Mouse (Mus musculus): ENCODE results near the gene Ecsit. TPM values are rescaled to one million over a fixed set of nuclear protein-coding genes. Genes with fewer than 3 reads are reported as not detected.

The Ecsit gene
- polyA plus RNA-seq (2012; rRNA removed), result 62.5 and 64.9 TPM in 2 replicates

DNA sequence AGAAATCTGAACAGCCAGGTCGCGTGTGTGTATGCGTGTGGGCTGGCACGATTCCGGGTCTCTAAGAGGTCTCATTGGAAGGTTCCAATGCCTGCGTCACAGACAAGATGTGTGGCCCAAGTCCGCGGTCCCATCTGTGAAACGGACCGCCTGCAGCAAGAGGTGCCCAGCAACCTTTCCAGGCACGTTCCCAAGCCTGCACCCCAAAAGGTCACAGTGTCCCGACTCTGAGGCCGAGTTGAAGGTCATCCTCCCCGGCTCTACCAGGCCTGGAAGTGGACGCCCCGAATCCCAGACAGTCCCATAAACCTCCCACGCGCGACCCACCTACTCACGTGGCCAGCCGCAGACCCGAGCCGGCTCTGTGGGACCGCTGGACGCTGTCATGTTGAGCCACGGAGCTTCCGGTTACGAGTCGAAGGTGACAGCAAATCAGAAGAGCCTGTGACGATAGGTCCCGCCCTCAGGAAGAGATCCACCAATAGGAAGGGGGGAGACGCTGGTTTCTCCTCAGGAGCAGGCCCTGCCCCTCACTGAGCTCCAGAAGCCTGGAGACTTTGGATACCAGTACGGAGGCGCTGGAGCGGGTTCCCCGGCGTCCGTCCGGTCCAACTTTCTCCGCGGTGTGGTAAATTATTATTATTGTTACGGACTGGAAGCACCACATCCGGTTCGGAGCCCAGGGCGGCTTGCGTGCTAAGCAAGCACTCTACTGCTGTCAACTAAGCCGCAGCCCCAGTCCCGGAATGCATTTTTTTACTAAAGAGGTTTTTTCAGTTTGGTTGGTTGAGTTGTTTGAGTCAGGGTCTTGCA is at the start of gene Ecsit:
Gene Ecsit, minus strand, starts transcription at position 417 of the 813 bp plus-strand sequence.
- DNase-seq (ENCODE audit: extremely low spot score in 1 of 2, low spot score in 1 of 2), result peak; percentile 96 to 98

DNA sequence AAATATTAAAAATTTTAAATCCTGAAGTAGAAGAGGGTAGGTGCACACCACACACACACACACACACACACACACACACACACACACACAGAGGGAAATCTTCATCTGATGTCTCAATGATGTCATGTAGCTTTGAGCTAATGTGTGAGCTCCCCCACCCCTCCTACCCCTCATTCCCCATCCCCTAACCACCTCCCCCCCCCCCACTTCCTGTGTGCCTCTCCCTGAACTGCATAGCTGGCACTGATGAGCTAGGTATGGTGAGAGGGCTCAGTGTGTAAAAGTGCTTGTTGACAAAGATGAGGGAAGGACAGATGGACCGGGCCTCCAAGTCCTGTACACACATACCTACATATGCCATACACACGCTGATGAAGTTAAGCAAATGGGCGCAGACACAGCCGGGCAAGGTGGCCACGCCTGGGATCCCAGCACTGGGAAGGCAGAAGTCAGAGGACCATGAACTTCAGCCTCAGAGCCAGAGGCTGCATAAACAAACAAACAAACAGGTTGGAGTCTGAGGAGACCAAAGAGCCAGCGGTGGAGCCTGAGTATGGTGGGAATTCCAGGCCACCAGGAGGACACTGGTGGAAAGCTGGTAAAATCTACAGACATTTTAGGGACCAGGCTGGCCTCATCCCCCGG is 49.1 kb upstream of the Ecsit start:
- DNase-seq (ENCODE audit: extremely low spot score in 1 of 2, low spot score in 1 of 2), result no peak

DNA sequence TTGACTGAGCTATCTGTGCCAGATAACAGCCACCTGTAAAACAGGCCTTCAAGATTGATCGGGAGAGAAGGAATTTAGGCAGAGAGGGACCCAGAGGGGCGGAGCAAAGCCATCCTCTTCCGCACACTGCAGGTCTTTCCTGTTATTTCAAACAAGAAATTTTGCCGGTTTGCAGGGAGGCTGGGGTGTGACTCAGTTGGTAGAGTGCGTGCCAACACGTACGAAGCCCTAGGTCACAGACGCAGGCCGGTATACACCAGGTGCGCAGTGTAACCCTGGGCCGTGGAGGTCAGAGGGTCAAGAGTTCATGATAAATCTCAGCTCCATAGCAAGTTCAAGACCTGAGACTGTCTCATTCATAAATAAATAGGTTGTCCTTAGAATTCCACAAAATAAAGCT is 47.0 kb upstream of the Ecsit start:
- no peak for DNase-seq (ENCODE audit: extremely low spot score in 1 of 2, low spot score in 1 of 2)

DNA sequence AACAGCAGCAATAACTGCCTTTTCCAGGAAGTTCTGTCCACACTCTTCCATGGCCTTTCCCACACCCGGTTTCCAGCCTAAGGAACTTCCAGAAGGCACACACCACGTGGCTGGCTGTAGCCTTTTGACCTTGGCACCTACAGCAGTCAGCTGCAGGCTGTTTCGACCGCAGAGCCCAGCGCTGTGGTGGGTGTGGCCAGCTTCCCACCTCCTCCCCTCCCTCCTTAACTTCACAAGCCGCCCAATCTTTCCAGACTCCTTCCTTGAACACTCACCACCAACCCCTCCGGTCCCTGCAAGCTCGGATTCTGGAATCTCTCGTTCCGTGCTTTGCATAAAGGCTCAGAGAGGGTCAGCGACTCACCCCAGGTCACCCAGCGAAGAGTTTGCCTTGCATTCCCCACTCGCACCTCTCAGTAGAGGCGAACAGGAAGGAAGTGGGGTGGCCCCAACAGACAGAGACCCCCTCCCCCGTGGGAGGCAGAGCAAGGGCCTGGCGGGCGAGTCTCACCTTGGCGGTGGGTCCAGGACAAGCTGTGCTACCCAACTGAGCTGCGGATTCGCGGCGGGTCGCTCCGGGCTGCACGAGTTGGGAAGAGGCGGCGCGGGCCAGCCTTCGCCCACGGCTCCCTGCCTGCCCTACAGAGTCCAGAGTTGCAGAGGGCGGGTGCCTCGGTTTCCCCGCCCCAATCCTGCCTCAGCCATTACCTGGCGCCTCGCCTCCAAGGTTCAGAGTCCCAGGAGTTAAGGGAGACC is 46.2 kb upstream of the Ecsit start:
- DNase-seq (ENCODE audit: extremely low spot score in 1 of 2, low spot score in 1 of 2), result no peak

DNA sequence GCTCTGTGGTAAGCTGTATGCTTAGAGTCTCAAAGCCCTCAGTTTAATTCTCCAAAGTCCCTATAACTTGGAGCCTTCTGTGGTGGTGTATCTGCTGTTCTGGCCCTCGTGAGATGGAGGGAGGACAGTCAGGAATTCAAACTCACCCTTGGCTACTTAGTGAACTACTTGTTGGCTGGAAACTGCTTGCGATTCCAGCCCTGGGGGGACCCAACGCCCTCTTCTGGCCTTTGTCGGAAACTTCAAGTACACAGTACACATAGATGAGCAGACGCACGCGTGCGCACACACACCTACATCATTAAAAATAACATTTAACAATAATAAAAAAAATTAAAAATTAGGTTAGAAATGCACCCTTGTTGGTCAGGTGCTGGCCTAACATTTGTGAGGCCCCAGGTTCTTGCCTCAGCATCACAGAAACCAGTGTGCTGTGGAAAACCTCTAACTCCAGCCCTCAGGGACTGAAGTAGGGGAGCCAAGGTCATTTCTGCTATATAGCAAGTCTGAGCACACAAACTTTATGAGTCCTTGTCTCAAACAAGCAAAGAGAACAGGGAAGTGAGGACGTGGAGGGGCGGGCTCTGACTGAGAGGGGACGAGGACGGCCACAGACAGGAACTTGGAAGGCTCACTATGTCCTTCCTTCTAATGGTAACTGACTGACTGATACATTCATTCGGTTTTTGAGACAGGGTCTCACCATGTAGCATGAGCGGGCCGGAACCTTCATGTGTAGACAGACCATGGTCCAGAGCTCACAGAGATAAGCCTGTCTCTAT is 40.2 kb upstream of the Ecsit start:
- no peak for DNase-seq (ENCODE audit: extremely low spot score in 1 of 2, low spot score in 1 of 2)

DNA sequence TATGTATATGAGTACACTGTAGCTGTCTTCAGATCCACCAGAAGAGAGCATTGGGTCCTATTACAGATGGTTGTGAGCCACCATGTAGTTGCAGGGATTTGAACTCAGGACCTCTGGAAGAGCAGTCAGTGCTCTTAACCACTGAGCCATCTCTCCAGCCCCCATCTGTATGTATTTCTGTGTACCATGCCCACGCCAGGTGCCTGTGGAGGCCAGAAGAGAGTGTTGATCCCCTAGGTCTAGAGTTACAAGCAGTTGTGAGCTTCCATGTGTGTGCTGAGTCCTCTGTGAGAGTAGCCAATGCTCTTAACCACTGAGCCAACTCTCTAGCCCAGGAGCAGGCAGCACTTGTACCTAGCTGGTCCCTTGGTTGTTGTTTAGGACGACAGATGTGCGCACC is 38.9 kb upstream of the Ecsit start:
- no peak for DNase-seq (ENCODE audit: extremely low spot score in 1 of 2, low spot score in 1 of 2)

DNA sequence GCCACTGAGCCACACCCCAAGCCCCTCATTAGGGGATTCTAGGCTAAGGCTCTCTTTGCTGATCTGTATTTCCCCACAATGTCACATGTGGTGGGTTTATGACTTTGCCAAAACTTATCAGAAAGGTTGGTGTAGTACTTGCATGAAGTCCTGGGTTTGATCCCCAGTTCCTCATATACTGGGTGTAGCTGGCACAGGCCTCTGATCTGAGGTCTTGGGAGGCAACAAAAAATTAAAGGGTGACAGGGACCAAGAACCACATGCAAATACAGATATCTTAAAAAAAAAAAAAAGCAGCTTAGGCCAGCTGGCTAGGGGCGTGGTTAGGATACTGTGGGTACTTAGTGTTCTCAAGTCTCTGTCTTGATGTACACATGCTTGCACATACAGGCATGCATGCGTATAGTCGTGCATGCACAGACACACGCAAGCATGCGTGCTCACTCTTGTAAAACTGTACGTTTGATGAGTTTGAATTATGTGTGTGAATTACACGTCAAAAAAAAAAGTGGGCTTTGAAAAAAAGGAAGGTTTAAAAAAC is 37.9 kb upstream of the Ecsit start:
- DNase-seq (ENCODE audit: extremely low spot score in 1 of 2, low spot score in 1 of 2), result no peak

DNA sequence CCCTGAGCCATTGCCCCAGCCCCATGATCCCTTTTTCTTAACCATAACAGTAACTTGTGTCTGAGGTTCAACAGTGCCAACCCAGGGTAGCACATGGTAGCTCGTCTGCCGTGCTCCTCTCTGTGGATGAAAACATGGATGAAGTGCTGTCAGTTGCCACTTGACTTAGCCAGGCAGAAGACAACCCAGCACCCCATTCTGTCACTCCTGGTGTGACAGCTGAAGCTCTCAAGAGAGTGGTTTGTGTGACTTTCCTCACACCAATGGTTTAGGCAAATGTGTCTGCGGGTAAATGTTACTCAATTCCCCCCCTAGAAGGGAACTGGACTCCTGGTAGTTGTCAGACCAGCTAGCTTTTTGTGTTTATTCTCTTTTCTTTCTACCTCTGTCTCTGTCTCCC is 36.8 kb upstream of the Ecsit start:
- no peak for DNase-seq (ENCODE audit: extremely low spot score in 1 of 2, low spot score in 1 of 2)

DNA sequence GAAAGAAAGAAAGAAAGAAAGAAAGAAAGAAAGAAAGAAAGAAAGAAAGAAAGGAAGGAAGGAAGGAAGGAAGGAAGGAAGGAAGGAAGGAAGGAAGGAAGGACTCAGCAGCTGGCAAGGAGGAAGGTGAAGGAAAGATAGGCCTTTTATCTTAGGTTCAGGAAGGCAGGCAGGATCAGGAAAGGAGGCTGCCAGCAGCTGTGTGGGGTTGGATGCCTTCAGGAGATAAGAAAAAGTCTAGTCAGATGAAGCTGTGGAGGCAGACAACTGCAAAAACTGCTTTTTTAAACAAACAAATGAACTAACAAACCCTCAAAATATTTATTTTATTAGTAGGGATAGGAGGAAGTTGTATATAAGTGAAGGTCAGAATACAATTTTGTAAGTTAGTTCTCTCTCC is 36.3 kb upstream of the Ecsit start:
- DNase-seq (ENCODE audit: extremely low spot score in 1 of 2, low spot score in 1 of 2), result no peak

DNA sequence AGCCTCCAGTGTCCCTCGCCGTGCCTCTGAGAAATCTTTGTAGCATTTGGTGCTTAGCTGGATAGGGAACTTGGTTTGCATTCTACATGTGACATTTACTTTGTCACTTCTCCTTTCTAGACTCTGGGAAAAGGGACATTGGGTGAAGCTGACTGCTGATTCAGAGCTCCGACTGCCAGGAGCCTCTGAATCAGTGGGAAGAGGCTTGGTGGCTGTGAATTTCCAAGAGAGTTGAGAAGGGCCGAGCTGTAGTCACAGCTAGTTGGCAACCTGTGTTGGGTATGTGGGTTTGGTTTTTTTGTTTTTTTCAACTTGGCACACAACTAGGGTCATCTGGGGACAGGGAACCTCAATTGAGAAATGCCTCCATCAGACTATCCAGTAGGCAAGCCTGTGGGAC is 34.3 kb upstream of the Ecsit start:
- peak; percentile 44 to 64 for DNase-seq (ENCODE audit: extremely low spot score in 1 of 2, low spot score in 1 of 2)

DNA sequence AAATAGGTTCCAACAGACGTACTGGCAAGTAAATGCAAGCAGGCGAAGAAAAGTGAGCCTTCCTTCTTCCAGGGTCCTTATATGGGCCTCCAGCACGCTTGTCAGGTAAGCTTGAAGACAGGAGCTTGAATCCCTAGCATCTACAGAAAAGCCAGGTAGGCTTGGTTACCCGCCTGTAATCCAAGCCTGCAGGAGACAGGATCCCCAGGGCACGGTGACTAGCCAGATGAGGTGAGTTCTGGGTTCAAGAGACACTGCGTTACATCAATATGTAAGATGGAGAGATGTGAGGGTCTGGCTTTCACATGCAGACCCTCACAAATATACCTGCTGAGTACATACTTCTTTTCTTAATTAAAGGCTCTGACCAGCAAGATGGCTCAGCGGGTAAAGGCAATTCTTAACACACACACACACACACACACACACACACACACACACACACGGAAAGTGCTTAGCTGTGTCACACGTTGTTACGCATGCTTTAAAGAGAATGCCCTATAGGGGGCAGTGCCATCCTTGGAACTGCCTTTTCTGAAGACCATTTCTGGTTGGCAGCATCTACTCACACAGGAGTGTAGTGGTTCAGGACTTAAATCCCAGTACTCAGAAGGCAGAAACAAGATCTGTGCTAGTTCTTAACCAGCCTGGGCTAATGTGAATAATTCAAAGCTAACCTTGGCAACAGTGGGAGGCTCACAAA is 32.7 kb upstream of the Ecsit start:
- DNase-seq (ENCODE audit: extremely low spot score in 1 of 2, low spot score in 1 of 2), result peak in 1 of 2 experiments; percentile 73

DNA sequence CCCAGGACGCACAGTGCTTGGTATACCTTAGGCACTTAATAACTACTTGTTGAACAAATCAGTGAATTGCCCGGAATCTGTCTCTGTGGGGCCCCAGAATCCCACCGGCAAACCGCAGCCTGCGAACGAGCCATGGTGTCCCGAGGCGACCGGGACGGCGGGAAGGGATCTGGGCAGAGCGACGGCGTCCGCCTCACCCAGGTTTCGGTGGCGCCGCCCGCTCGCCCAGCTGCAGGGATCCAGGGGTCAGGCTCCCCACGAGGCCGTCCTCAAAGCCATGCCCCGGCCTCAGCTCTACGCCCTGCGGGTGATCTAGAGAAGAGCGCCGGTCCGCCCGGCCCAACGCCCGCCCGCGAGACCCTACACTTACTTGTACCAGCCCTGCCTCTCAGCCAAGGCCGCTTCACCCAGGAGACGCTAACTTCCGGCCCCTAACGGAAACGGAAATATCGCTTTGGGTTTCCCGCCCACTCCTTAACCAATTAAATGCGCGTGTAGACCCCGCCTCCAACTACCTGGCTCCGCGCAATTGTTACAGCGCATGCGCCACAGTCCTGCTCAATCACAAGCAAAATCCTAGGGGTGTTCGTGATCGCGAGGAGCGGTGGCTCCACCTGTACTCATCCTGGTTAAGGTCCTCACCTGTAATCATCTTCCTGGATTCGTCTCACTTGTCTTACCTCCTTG is 31.6 kb upstream of the Ecsit start, which contains the start of gene Elof1:
Gene Elof1, minus strand, starts transcription at position 433 of the 687 bp plus-strand sequence.
- DNase-seq (ENCODE audit: extremely low spot score in 1 of 2, low spot score in 1 of 2), result peak; percentile 94 to 97

DNA sequence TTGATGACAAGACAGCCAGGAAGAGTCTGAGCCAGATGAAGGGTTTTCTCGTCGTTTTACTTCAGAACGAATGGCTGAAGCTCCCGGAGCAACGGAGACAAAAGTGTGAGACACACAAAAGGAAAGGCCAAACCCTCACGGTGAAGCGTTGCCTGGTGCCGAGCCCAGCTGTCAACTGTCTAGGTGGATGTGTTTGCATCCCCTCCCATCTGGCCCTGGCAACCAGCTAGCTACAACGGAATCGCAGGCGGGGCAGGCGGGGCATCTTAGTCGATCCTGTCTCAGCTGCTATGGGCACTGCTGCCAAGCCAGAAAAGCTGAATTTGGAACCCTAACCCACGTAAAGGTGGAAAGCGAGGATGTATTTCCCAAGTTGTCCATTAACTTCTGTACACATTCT is 30.8 kb upstream of the Ecsit start:
- DNase-seq (ENCODE audit: extremely low spot score in 1 of 2, low spot score in 1 of 2), result peak in 1 of 2 experiments; percentile 7

DNA sequence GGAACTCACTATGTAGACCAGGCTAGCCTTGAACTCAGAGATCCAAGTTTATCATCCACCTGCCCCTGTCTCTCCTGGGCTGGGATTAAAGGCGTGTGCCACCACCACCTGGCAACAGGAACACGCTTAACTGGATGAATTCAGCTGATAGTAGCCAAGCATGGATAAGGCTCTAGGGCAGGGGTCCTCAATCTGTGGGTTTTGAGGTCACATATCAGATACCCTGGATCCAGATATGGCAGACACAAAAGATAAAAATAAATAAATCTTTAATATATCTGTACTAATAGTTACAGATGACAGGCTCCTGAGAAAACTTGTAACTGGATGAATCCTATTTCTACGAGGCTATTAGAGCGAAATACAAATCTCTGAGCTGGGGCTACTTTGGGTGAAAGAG is 30.4 kb upstream of the Ecsit start:
- no peak for DNase-seq (ENCODE audit: extremely low spot score in 1 of 2, low spot score in 1 of 2)

DNA sequence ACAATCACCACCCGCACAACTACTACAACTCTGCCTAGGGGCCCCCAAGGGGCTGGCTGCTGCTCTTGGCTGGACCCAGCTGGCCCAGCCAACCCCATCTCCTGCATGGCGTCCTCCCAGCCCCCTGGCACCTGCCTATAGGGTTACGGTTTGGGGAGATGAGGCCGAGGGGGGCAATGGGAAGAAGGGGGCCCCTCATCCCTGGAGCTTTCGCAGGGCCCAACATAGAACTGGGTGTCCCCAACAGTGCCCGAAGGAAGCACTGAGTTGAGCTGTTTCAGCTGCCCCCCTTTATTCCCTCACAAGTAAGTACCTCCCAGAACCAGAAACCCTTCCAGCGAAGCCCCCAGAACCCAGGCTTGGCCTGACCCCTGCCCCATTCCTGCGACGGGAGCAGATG is 23.0 kb upstream of the Ecsit start:
- no peak for DNase-seq (ENCODE audit: extremely low spot score in 1 of 2, low spot score in 1 of 2)

DNA sequence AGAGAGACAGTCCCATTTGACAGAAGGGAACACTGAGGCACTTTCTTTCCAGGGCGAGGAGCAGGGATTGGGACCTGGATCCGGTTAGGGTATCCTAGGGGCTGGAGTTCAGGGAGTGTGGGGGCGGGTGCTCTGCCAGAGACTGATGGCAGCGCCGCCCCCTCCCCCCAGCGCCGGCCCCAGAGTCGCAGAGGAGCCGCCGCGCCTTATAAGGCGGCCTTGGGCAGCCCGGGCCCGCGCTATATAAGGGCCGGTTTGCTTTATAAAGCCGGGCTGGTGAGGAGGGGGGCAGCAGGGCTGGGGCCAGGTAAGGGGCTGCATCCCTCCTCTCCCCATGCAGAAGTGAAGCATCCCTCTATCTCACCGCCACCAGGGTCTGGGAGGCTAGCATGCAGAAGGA is 14.7 kb upstream of the Ecsit start:
- DNase-seq (ENCODE audit: extremely low spot score in 1 of 2, low spot score in 1 of 2), result no peak

DNA sequence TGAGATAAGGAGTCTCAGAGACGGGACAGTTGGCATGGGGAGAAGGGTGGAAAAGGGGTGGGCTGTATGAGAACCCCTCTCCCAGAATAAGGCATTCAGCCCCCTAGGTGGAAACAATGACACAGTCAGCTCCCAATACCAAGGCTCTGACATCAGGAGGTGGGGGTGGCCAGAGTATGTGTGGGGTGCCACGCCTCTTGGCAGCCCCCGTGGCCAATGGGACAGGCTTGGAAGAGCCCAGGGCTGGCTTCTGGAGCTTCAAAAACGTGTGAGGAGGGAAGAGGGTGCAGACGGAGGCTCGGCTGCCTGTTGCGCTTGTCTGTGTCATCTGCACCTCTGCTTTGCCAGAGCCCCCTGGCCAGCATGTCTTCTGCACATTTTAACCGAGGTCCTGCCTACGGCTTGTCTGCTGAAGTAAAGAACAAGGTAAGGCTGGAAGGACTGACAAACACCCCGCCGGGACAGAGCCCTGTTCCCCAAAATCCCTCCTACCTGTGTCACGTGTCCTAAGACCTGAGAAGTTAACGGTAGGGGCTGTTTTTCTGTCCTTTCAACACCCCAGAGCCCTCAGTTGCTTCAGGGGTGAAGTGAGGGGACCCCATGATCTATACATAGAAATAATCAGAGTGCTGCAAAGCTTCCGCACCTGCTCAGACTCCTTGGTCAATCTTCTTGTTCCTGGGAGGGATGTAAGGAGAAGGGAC is 13.9 kb upstream of the Ecsit start, which contains the start of gene Cnn1:
Gene Cnn1, plus strand, starts transcription at position 224 of the 704 bp plus-strand sequence.
- DNase-seq (ENCODE audit: extremely low spot score in 1 of 2, low spot score in 1 of 2), result no peak

DNA sequence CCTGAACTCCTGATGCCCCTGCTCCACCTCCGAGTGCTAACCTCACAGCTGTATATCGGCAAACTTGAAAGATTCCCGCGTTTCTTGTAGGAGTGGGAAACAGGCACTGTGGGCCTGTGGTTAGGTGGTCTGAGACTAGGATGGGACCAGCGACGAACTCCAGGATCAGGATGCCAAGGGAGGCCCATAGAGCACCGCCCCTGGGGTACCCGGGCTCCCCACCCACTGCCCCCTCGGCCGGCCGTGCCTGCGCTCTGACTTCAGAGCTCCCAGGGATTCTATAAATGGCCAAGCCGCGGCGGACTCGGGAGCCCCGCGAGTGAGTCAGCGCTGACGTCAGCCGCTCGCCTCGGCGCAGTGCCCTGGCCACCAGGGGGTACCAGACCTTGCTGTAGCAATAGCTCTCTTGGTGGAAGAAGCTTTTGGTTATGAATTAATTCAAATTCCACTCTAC is 10.6 kb upstream of the Ecsit start:
- DNase-seq (ENCODE audit: extremely low spot score in 1 of 2, low spot score in 1 of 2), result peak; percentile 40 to 82

Data from frontal cortex, adult 2 months (tissue).